Mouse (Mus musculus) 3T3-L1 (cell line): ENCODE data around the gene Dhh.

Source experiments
- DNase-seq: peaks from one replicate; pipeline ENCODE4 v3.0.0-alpha.2; 2015; ENCODE audit warnings: low read depth, low spot score

Gene Dhh

GRCm38 (mm10) chr15:98916016-98916415 lies 17.7 kb upstream of the Dhh start:
- no peak for DNase-seq

- no peak for DNase-seq
Observed at GRCm38 (mm10) chr15:98914903-98915302, 16.6 kb upstream of the Dhh start.

- peak; percentile 51 for DNase-seq
Observed at GRCm38 (mm10) chr15:98904692-98905091, 6.4 kb upstream of the Dhh start.

- no peak for DNase-seq
Observed at GRCm38 (mm10) chr15:98902600-98902999, 4.3 kb upstream of the Dhh start.

GRCm38 (mm10) chr15:98901530-98901929 lies 3.2 kb upstream of the Dhh start:
- no peak for DNase-seq

- no peak for DNase-seq
Observed at GRCm38 (mm10) chr15:98897495-98897894, 845 bp downstream of the Dhh start.

GRCm38 (mm10) chr15:98895635-98896589 lies 2.4 kb downstream of the Dhh start:
- no peak for DNase-seq

GRCm38 (mm10) chr15:98894746-98895634 lies 3.4 kb downstream of the Dhh start:
- no peak for DNase-seq

- DNase-seq = no peak
Observed at GRCm38 (mm10) chr15:98893940-98894745, 4.2 kb downstream of the Dhh start, which contains the start of gene Rhebl1. TSS of gene Rhebl1 (minus strand) at chr15:98894540.

GRCm38 (mm10) chr15:98893036-98893435 lies 5.3 kb downstream of the Dhh start:
- no peak for DNase-seq

- DNase-seq = peak; percentile 94
Observed at GRCm38 (mm10) chr15:98891907-98892606, 6.3 kb downstream of the Dhh start.

GRCm38 (mm10) chr15:98891198-98891742 lies 7.1 kb downstream of the Dhh start:
- no peak for DNase-seq

GRCm38 (mm10) chr15:98887526-98887925 lies 10.8 kb downstream of the Dhh start:
- no peak for DNase-seq

GRCm38 (mm10) chr15:98886667-98887387 lies 11.5 kb downstream of the Dhh start:
- no peak for DNase-seq

GRCm38 (mm10) chr15:98884106-98884505 lies 14.2 kb downstream of the Dhh start:
- no peak for DNase-seq

GRCm38 (mm10) chr15:98883661-98884060 lies 14.7 kb downstream of the Dhh start:
- DNase-seq = no peak

- DNase-seq = no peak
Observed at GRCm38 (mm10) chr15:98881656-98882008, 16.7 kb downstream of the Dhh start.

- DNase-seq = peak; percentile 99
Observed at GRCm38 (mm10) chr15:98880978-98881655, 17.2 kb downstream of the Dhh start.

- DNase-seq = peak; percentile 93
Observed at GRCm38 (mm10) chr15:98877331-98877730, 21.0 kb downstream of the Dhh start.
